Mouse (Mus musculus): ENCODE data around the gene Prpf6.

GRCm38 (mm10) chr2:181676424-181676823 is 84.8 kb downstream of the Prpf6 start:
- no peak for TF ChIP-seq CTCF (conservative IDR thresholded peaks at IDR 0.05; ENCODE audit: low read length)
- no peak for TF ChIP-seq NANOG (IDR thresholded peaks at IDR 0.05; ENCODE audit: borderline replicate concordance, low read length)
